Mouse (Mus musculus): ENCODE data around the gene Hoxb6.

DNA sequence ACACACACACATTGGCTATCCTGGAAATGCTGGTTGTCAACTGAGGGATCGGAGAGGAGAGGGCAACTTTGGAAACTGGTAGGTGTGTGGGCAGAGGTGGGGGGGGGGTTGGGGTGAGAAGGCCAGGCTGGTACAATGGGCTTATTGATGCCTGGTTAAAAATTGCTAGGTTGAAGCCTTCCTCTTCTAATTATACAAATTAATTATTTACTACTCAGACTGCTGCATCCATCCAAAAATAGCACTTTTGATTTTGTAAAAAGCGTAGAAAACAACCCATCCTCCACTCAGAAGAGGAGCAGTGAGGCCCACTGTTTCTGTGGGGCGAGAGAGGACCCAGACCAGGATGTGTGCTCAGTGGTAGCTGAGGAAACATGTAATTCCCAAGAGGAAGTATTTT, 42.7 kb downstream of the Hoxb6 start:
- TF ChIP-seq POLR2A (IDR thresholded peaks at IDR 0.05; ENCODE audit: borderline replicate concordance, low read depth, low read length) (no peak), CTCF (IDR thresholded peaks at IDR 0.05; ENCODE audit: low read depth, low read length) (no peak)
